Mouse (Mus musculus) adrenal gland, postnatal 4 days (tissue): ENCODE measurements around the gene Pecr. TPM values are rescaled to one million over a fixed set of nuclear protein-coding genes. Genes with fewer than 3 reads are reported as not detected.
"Not testable (repeated sequence)": the region's sequence is repeated elsewhere in the genome, so short reads cannot be mapped to it uniquely, and the experiment has no call there.

ENCODE experiments used
- DNase-seq, 2 experiments: peaks; one replicate each; pipeline ENCODE4 v3.0.0; 2021 to 2022; ENCODE audit warnings: low spot score in 2 of 2, mixed read lengths in 2 of 2
- total RNA-seq, 2 experiments: library from RNA; stranded (reverse); gene quantifications; 2 replicates each; pipeline ENCODE4 v1.2.3; 2021

Pecr gene
- total RNA-seq, 2 experiments from 2014 or later: 37.0 to 38.7 TPM

DNA sequence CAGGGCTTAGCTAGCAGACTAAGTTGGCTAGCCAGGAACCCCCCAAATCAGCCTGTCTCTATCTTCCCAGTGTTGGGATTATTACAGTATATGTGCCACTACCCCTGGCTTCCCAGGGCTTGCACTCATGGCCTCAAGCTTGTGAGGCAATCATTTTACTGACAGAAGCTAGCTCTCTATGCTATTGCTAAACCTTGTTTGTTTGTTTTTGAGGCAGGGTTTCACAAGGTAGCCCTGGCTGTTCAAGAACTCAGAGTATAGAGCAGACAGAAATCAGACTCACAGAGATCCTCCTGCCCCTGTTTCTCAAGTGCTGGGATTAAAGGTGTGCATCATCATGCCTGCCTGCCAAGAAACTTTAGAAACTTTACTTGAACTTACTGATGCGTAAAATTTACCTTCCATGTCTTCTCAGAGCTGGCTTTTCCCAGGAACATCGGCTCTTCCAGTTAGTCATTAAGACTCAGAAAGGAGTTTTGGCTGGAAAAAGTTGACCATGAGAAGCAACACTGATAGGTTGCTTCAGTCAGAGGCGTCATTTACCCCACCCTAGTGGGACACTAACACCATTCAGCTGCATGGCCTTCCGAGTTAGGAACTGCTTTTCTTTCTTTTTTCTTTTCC lies 4.5 kb upstream of the Pecr start:
- DNase-seq: no peak

DNA sequence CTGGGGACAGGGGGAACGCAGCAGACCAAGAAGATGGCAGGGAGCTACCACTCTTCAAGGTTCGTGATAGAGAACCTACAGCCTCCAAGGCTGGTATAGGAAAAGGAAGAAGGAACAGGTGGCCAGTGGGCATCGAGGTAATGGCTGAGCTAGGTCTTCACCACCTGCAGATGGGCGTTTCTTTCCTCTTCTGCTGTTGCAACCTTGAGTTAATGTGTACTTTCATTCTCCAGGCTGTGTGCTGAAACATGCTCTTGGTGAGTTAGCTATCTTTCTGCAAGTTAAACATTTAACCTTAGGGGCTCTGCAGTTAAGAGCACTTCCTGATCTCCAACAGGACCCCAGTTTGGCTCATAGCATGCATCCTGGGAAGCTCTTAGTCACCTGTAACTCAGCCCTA lies 3.8 kb upstream of the Pecr start:
- no peak for DNase-seq

- no peak for DNase-seq
These were observed 2.8 kb upstream of the Pecr start for GRCm38 (mm10) chr1:72286904-72287303.

GRCm38 (mm10) chr1:72284539-72284938 lies 425 bp upstream of the Pecr start:
- no peak for DNase-seq

- DNase-seq: no peak
These were observed 1.5 kb downstream of the Pecr start for GRCm38 (mm10) chr1:72282604-72283003.

GRCm38 (mm10) chr1:72278085-72278484 lies 6.0 kb downstream of the Pecr start:
- DNase-seq: no peak

- DNase-seq: no peak
These were observed 21.0 kb downstream of the Pecr start for GRCm38 (mm10) chr1:72263099-72263498.

DNA sequence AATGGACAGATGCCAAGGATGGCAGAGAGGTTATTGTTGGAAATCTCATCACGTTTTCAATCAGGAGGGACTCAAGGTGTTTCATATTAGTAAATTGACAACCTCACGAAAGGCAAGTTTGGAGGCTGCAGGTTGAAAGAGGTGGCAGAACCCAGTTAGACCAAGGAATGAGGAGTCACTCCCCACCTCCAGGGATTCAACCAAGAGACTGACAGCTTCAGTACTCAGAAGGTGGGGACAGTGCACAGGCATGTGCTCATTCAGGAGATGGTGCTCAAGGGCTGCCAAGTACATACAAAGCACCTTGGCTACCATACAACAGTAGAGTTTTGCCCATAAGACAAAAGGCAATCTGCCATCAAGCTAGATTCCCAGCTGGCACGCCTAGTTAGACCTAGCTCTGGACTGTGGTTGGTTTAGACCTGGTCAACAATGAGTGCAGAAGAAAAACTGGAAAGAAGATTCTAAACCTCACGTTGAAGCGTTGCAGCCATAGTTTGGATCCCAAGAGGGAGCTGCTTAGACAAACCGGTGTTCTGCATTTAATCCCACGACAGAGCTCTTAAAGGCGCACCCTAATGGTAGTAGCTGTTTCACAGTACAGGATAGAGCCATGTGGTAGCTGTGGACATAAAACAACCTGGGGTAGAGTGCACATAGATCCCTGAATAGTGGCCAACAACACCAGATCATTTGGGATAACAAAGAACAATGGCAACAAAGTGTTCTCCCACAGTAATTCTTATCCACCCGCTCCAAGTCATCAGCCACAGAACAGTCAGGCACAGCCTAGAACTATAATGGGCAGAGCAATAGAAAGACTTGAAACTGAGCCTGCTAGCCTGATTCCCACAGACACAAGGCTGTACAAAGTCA lies 27.5 kb downstream of the Pecr start:
- DNase-seq: no peak

- no peak for DNase-seq
These were observed 28.3 kb downstream of the Pecr start for GRCm38 (mm10) chr1:72255854-72256175.

DNA sequence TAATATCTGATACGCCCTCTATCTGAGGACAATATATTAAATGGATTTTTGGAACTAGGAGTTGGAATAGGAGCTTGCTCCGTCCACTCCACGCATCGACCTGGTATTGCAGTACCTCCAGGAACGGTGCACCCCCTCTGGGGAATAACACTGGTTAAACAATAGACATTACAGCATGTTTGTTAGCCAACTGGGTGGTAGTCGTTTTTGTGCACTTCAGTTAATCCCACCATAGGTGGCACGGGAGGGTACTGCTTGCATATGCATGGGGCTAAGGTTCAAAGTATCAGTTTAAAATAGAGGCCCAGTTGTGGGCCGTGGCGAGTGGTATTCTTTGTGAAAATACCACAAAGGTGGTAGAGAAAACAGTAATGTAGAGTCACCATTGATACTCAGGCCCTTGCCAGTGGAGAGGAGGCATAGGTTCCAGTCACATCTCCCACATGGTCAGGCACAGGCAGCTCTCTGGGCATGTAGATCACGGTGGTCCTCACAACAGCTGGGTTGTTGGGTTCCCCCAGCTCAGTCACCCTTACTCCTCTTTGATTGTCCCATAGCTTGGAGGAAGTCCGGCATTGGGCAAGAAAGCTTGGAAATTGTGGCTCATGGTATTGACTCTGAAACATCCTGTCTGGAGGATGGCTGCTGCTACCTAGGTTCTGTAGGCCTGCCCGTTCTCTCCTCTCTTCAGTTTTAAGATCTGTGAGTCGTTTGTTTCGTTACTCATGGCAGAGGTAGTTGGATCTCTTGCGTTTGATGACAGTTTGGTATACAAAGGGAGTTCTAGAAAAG lies 28.9 kb downstream of the Pecr start:
- peak in 1 of 2 experiments; percentile 27 for DNase-seq

GRCm38 (mm10) chr1:72254545-72255061 lies 29.5 kb downstream of the Pecr start:
- DNase-seq: peak; percentile 73 to 82

DNA sequence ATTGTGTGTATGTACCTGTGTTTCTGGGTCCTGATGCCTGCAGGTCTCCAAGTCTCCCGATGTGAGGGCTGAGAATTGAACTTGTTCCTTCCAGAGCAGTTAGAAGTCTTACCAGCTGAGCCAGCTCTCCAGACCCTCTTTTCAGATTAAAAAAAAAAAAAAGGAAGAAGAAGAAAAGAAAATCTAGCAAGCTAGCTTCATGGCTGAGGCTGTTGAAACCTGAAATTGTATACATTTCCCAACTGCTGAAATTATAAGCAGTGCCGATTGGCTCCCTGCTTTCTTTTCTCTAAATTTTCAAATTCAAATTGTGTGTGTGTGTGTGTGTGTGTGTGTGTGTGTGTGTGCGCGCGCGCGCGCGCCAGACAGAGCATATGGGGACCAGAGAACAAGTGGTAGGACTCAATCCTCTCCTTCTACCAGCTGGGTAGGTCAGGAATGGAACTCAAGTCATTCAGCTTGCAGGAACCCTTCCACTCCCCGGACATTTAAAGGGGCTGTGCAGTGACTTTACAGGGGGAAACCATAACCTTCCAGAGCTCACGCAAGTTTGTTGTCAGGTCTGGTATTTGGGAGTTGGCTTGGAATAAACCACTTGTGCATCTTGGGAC lies 30.1 kb downstream of the Pecr start:
- DNase-seq: no peak

DNA sequence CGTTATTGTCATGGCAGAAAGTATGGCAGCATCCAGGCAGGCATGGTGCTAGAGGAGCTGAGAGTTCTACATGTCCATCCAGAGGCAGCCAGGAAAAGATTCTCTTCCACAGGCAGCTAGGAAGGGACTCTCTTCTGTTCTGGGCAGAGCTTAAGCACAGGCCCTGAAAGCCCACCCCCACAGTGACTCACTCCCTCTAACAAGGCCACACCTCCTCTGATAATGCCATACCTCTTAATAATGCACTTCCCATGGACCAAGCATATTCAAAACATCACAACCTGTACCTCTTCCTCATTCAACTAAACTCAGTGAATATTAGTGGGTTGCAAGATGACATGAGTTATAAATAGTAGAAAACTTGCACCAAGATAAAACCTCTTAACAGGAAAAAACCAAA lies 32.3 kb downstream of the Pecr start:
- DNase-seq: no peak

DNA sequence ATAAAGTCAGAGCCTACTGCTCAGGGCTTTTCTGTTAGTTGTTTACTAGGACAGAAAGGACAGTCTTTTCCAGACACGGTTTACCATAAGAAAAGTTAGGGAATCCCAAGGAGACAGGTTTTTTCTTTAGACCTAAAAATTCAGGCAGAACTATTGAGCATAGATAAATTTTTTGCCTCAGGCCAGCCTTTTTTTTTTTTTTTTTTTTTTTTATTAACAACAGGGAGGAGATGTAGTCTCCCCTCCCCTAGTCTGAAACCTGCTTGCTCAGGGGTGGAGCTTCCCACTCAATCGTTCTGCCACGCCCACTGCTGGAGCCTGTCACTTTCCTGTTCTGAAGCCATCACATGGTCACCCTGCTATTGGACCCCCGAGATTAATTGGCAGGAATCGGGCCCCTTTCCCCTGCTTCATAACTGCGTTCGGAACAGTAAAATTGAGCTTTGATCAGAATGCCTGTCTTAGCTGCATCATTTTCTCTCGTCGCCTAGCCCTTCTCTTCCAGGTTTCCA lies 35.8 kb downstream of the Pecr start:
- not testable (repeated sequence) for DNase-seq

DNA sequence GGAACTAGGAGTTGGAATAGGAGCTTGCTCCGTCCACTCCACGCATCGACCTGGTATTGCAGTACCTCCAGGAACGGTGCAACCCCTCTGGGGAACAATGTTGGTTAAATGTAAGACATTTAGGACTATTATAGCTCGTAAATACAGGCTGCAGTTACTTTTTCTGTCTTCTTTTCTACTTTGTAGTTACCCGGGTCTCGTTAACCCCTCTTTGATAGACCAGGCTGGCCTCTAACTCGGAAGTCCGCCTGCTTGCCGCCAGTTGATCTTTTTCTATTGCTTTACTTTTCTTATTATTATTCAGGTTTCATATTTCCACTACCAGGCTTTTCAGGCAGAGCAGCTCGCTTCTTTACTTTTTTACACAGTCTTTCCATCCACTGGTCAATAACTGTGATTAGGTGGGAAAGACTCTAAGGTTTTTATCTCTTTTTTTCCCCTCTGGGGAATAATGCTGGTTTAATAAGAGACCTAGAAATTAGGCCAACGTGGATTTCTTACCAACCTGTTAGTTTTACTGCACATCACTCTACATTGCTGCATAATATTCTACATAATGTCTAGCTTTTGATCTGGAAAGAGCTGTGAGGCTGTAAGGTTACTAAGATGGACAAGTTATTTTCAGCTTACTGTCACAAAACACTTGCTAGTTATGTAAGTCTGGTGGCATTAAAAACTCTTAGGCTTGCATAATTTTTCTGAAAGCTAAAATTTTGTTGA lies 39.6 kb downstream of the Pecr start:
- no peak for DNase-seq

GRCm38 (mm10) chr1:72243656-72244316 lies 40.3 kb downstream of the Pecr start:
- DNase-seq: peak; percentile 86 to 95

- no peak for DNase-seq
These were observed 41.5 kb downstream of the Pecr start for GRCm38 (mm10) chr1:72242581-72243143.

DNA sequence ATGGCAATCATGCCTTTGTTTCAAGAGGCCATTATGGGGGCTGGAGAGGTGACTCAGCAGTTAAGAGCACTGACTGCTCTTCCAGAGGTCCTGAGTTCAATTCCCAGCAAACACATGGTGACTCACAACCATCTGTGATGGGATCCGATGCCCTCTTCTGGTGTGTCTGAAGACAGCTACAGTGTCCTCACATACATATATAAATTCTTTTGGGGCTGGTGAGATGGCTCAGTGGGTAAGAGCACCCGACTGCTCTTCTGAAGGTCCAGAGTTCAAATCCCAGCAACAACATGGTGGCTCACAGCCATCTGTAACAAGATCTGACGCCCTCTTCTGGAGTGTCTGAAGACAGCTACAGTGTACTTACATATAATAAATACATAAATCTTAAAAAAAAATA lies 45.0 kb downstream of the Pecr start:
- not testable (repeated sequence) for DNase-seq

DNA sequence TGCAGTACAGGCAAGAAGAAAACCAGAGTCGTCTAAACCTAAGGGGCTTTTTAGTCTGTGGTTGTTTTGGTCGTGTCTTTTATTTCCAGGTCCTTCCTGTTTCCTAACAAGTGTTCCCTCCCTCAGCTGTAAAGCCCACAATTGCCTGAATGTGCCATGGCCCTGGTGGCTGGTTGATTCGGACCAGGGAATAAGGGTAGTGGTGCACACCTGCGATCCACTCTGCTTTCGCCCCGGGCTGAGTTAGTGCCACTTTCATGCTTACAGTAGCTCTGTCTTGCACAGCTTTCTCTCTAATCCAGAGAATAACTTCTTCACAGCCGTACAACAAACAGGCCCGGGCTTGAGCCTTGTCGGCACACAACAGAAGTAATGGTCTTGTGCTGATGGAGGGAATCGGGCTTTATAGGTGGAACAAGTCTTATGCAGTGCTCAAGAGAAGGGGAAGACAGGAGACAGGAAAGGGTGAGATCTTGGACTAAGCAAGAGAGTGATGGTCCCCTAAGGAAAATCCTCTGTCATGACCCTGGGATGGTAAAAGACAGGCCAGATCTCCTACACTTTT lies 46.0 kb downstream of the Pecr start:
- DNase-seq: no peak
